15 mouse cellular contexts compared by ENCODE assay signal in the genomic region with DNA sequence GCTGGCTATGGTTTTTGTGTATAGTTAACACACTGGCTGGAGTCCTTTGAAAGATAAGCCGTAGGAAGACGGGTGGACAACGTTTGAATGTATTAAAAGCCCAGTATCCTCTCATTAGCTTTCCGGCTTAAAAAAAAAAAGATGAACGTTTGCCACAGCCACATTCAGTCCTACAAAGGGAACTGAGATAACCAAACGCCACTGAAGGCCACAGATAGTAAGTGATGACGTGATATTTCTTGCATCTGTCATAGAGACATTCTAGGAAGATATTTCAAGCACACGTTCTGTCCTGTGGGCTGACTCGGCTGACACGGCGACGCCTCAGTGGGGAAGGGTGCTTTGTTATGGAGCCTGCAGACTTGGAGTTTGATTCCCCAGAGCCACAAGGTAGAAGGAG. TPM values are rescaled to one million over a fixed set of nuclear protein-coding genes. Genes with fewer than 3 reads are reported as not detected.
A peak's percentile ranks its signal among the peaks of the same experiment; 100 is the strongest.
DNase-seq lines count a peak whose midpoint lies in the region; ATAC-seq and TF ChIP-seq lines count a peak whose summit lies in the region.
"Had no signal": no experiment of that assay in that cellular context is flagged by ENCODE, and none has a peak within 500 bp of the region (broad histone marks: within the 10 kb centered on the region; RNA-seq: fewer than 3 reads in every experiment).

No protein-coding gene starts in this region.

- 2% methylated on average over 12 of the region's 12 CpGs for whole genome bisulfite sequencing in heart, embryonic 14.5 days
- WGBS in liver, embryonic 14.5 days (ENCODE audit: insufficient replicate concordance), result 8% methylated on average over 12 of the region's 12 CpGs

- peak overlapping the region; percentile 6; the same call in 1 of the 2 replicates for H3K4me2 ChIP-seq in heart, embryonic 14.5 days (ENCODE audit: low read length)
- H3K4me2 ChIP-seq in CH12.LX (ENCODE audit: insufficient read depth, low read depth, poor library complexity, severe bottlenecking), result peak overlapping the region; percentile 48
- peak overlapping the region; percentile 55 for H3K4me2 ChIP-seq in liver, embryonic 14.5 days (ENCODE audit: low read depth)
- H3K4me2 ChIP-seq: limb, embryonic 12.5 days; midbrain, embryonic 15.5 days had no signal

- H3K27me3 ChIP-seq in heart, embryonic 14.5 days (ENCODE audit: control insufficient read depth, insufficient read depth, low read length), result no peaks in the 10 kb centered on the region
- no peaks in the 10 kb centered on the region for H3K27me3 ChIP-seq in CH12.LX (replicated peaks)
- no peaks in the 10 kb centered on the region for H3K27me3 ChIP-seq in liver, embryonic 14.5 days (ENCODE audit: control insufficient read depth, insufficient read depth, low read length)
- H3K27me3 ChIP-seq: limb, embryonic 12.5 days; midbrain, embryonic 15.5 days had no signal

- dilution Hi-C loops in CH12.LX (cut with MboI; ENCODE audit: extremely low pct_ligation_motif_present, extremely low pct_unique_long_range_greater_than_20kb, low sequenced_read_pairs), result no loop called here

- intact Hi-C loops in heart, postnatal 36 days (cut with DNase I), result no loop called here

- ATAC-seq in heart, embryonic 14.5 days (ENCODE audit: insufficient number of reproducible peaks, insufficient read depth, low FRiP score, low read depth), result no peak
- peak; percentile 36 for ATAC-seq in liver, embryonic 14.5 days (ENCODE audit: insufficient read depth)
- ATAC-seq: intestine, embryonic 16.5 days; midbrain, embryonic 15.5 days had no signal

- DNase-seq in heart, postnatal 36 days, result no peak
- peak; percentile 84 for DNase-seq in CH12.LX (ENCODE audit: extremely low read depth)
- peak; percentile 73 to 83 (median 75) for DNase-seq in liver, embryonic 14.5 days (ENCODE audit: low read depth in 3 of 3, low spot score in 3 of 3)
- DNase-seq in ovary, adult 18-20 months (ENCODE audit: low spot score), result no peak
- DNase-seq in cerebellum, adult 11 months, result no peak
- DNase-seq in urinary bladder, postnatal 14 days (ENCODE audit: low spot score), result no peak
- DNase-seq: cerebellum, postnatal 10 days; gastrocnemius, postnatal 36 days; thymus, postnatal 25 days had no signal

- H3K79me2 ChIP-seq in CH12.LX (replicated peaks; ENCODE audit: control insufficient read depth, extremely low read depth, insufficient read depth, poor library complexity, severe bottlenecking), result peaks cover 1% of the 10 kb centered on the region; the same call in 1 of the 2 replicates

- in situ Hi-C loops in CH12.LX (cut with MboI; ENCODE audit: low pct_ligation_motif_present, low pct_unique_long_range_greater_than_20kb, low sequenced_read_pairs), result loop anchor here (5.0 to 10.0 kb wide), 3 partner anchors 159 to 327 kb away; no protein-coding TSS in a partner anchor

- H3K9ac ChIP-seq in heart, embryonic 14.5 days (ENCODE audit: low read length), result peak overlapping the region; percentile 41
- peak overlapping the region; percentile 46; the same call in 1 of the 2 replicates for H3K9ac ChIP-seq in CH12.LX (ENCODE audit: insufficient read depth, low read depth)
- H3K9ac ChIP-seq in liver, embryonic 14.5 days (replicated peaks), result peak overlapping the region; percentile 51
- H3K9ac ChIP-seq: limb, embryonic 12.5 days; midbrain, embryonic 15.5 days had no signal

- peaks cover 45 to 59% of the 10 kb centered on the region in 2 experiments for H3K4me1 ChIP-seq in heart, embryonic 14.5 days (ENCODE audit: control insufficient read depth in 2 of 2, insufficient read depth in 2 of 2, low read length in 2 of 2)
- peaks cover 24 to 67% of the 10 kb centered on the region in 2 experiments for H3K4me1 ChIP-seq in CH12.LX (ENCODE audit: control insufficient read depth in 1 of 2, insufficient read depth in 2 of 2)
- H3K4me1 ChIP-seq in bone marrow macrophage, adult 2 months (ENCODE audit: control insufficient read depth, insufficient read depth, low read length), result peaks cover 27% of the 10 kb centered on the region
- peaks cover 42 to 56% of the 10 kb centered on the region in 2 experiments for H3K4me1 ChIP-seq in liver, embryonic 14.5 days (replicated peaks; ENCODE audit: control insufficient read depth in 2 of 2, insufficient read depth in 2 of 2, low read length in 1 of 2)

- H3K4me3 ChIP-seq in heart, embryonic 14.5 days (ENCODE audit: control insufficient read depth in 1 of 2, insufficient read depth in 1 of 2, low read depth in 1 of 2, low read length in 2 of 2), result no peak overlapping the region
- no peak overlapping the region for H3K4me3 ChIP-seq in CH12.LX (replicated peaks in 1 of 3; ENCODE audit: low read depth in 2 of 3, low read length in 2 of 3, poor library complexity in 1 of 3)
- H3K4me3 ChIP-seq in bone marrow macrophage, adult 2 months (ENCODE audit: insufficient read depth, low read length), result no peak overlapping the region
- H3K4me3 ChIP-seq in liver, embryonic 14.5 days (ENCODE audit: insufficient read depth in 1 of 2, low read depth in 2 of 2, low read length in 2 of 2), result no peak overlapping the region
- H3K4me3 ChIP-seq: layer of hippocampus, adult 2 months; limb, embryonic 12.5 days; midbrain, embryonic 15.5 days had no signal

- no peak for TF ChIP-seq CTCF in CH12.LX (conservative IDR thresholded peaks at IDR 0.05 in 1 of 2, IDR thresholded peaks at IDR 0.05 in 1 of 2; ENCODE audit: low read depth in 2 of 2, low read length in 2 of 2)
- no peak for TF ChIP-seq CTCF in bone marrow macrophage, adult 2 months (IDR thresholded peaks at IDR 0.05; ENCODE audit: low read depth, low read length)
- TF ChIP-seq CTCF in liver, embryonic 14.5 days (IDR thresholded peaks at IDR 0.05; ENCODE audit: low read depth), result no peak

- no peaks in the 10 kb centered on the region for H3K9me3 ChIP-seq in heart, embryonic 14.5 days (ENCODE audit: control insufficient read depth, low read length)
- no peaks in the 10 kb centered on the region for H3K9me3 ChIP-seq in CH12.LX (replicated peaks; ENCODE audit: low read length)
- no peaks in the 10 kb centered on the region for H3K9me3 ChIP-seq in liver, embryonic 14.5 days (ENCODE audit: control insufficient read depth, low read length)
- H3K9me3 ChIP-seq: limb, embryonic 12.5 days; midbrain, embryonic 15.5 days had no signal

- TF ChIP-seq EP300 in CH12.LX (IDR thresholded peaks at IDR 0.05; ENCODE audit: low read length), result peak; percentile 94
- peak; percentile 93 for TF ChIP-seq EP300 in liver, embryonic 14.5 days (IDR thresholded peaks at IDR 0.05; ENCODE audit: low read depth)

- TF ChIP-seq RAD21 in CH12.LX (IDR thresholded peaks at IDR 0.05; ENCODE audit: low read depth, low read length), result peak; percentile 8

- H3K36me3 ChIP-seq in heart, embryonic 14.5 days (ENCODE audit: control insufficient read depth, insufficient read depth, low read length), result no peaks in the 10 kb centered on the region
- H3K36me3 ChIP-seq in CH12.LX (replicated peaks in 1 of 2; ENCODE audit: control insufficient read depth in 1 of 2, insufficient read depth in 1 of 2, low read length in 1 of 2), result no peaks in the 10 kb centered on the region
- H3K36me3 ChIP-seq in liver, embryonic 14.5 days (replicated peaks; ENCODE audit: control insufficient read depth, insufficient read depth, low read depth), result no peaks in the 10 kb centered on the region
- H3K36me3 ChIP-seq: limb, embryonic 12.5 days; midbrain, embryonic 15.5 days had no signal

- TF ChIP-seq POLR2A in CH12.LX (IDR thresholded peaks at IDR 0.05; ENCODE audit: low read depth, low read length), result no peak
- no peak for TF ChIP-seq POLR2A in bone marrow macrophage, adult 2 months (IDR thresholded peaks at IDR 0.05; ENCODE audit: borderline replicate concordance, low read depth, low read length)

- peak overlapping the region; percentile 80 to 100 for H3K27ac ChIP-seq in heart, embryonic 14.5 days (replicated peaks in 1 of 2; ENCODE audit: control insufficient read depth in 1 of 2, insufficient read depth in 1 of 2, low read depth in 2 of 2, low read length in 2 of 2)
- peak overlapping the region; percentile 74 for H3K27ac ChIP-seq in CH12.LX (ENCODE audit: insufficient read depth, low read depth)
- peak overlapping the region; percentile 25 for H3K27ac ChIP-seq in bone marrow macrophage, adult 2 months (ENCODE audit: insufficient read depth, low read depth, low read length)
- H3K27ac ChIP-seq in liver, embryonic 14.5 days, result peak overlapping the region; percentile 83
- H3K27ac ChIP-seq: layer of hippocampus, adult 2 months; midbrain, embryonic 15.5 days had no signal

TF ChIP-seq in CH12.LX, 34 proteins besides CTCF, POLR2A, EP300 and RAD21 (continues in another document):
- TF ChIP-seq ZNF384 (IDR thresholded peaks at IDR 0.05; ENCODE audit: low read depth, low read length), result peak; percentile 95
- TF ChIP-seq ELF1 (IDR thresholded peaks at IDR 0.05; ENCODE audit: low read depth, low read length), result no peak
- TF ChIP-seq MAFK (IDR thresholded peaks at IDR 0.05; ENCODE audit: insufficient replicate concordance, low read length), result 0 out of 2 replicates have a peak, but pooled peaks have one; percentile 72
- TF ChIP-seq NRF1 (IDR thresholded peaks at IDR 0.05; ENCODE audit: low read depth, low read length), result no peak; the same call in 1 of the 2 replicates
- no peak for TF ChIP-seq UBTF (IDR thresholded peaks at IDR 0.05; ENCODE audit: low read depth, low read length)
- peak; percentile 75 for TF ChIP-seq TCF12 (IDR thresholded peaks at IDR 0.05; ENCODE audit: low read depth, low read length)
- TF ChIP-seq MXI1 (IDR thresholded peaks at IDR 0.05; ENCODE audit: low read depth, low read length), result peak; percentile 50; the same call in 1 of the 2 replicates
- TF ChIP-seq ZC3H11A (IDR thresholded peaks at IDR 0.05; ENCODE audit: low read depth, low read length), result no peak
- 0 out of 2 replicates have a peak, but pooled peaks have one; percentile 26 for TF ChIP-seq ZMIZ1 (IDR thresholded peaks at IDR 0.05; ENCODE audit: low read depth, low read length)
- TF ChIP-seq MEF2A (IDR thresholded peaks at IDR 0.05; ENCODE audit: borderline replicate concordance, low read depth, low read length), result peak; percentile 96
- TF ChIP-seq CHD1 (IDR thresholded peaks at IDR 0.05; ENCODE audit: low read depth, low read length), result no peak
- no peak for TF ChIP-seq MAZ (IDR thresholded peaks at IDR 0.05; ENCODE audit: low read depth, low read length)
- TF ChIP-seq USF2 (conservative IDR thresholded peaks at IDR 0.05; ENCODE audit: low read depth, low read length), result no peak
- peak; percentile 87 for TF ChIP-seq JUN (IDR thresholded peaks at IDR 0.05; ENCODE audit: insufficient read depth, low read depth, low read length)

RNA-seq across cellular contexts. Expression of a gene that starts 4.4 kb away (rescaled TPM):
- polyA plus RNA-seq in heart, embryonic 14.5 days (2014; fragmentation: Nextera tagmentation; extraction: Ambion mirVana), result 8.1 and 9.1 TPM in 2 replicates
- total RNA-seq in heart, postnatal 36 days (2021), result 10 to 100 TPM; 64.3 to 71.2 TPM
- 20.2 and 28.6 TPM in 2 replicates for total RNA-seq in CH12.LX (2012; rRNA removed)
- total RNA-seq in CH12.LX (2014; rRNA removed), result 30.3 and 31.2 TPM in 2 replicates
- 17.8 and 19.9 TPM in 2 replicates for polyA plus RNA-seq in CH12.LX (2012; ENCODE audit: insufficient read length, low read depth)
- 163 and 167 TPM in 2 replicates for polyA plus RNA-seq in bone marrow macrophage, adult 2 months (2012; ENCODE audit: insufficient read depth, insufficient read length, missing spikeins)
- 10.9 and 11.5 TPM in 2 replicates for polyA plus RNA-seq in liver, embryonic 14.5 days (2012; rRNA removed)
- polyA plus RNA-seq in liver, embryonic 14.5 days (2014; fragmentation: Nextera tagmentation; extraction: Ambion mirVana), result 2.8 and 3.2 TPM in 2 replicates

Comparison
In these comparisons a context has a peak if more than half of its experiments do, and no peak if none do; other contexts are left out.
1. H3K27ac ChIP-seq: peak in every context shown above with its lines; median percentile 90 in heart, embryonic 14.5 days; 83 in liver, embryonic 14.5 days; 74 in CH12.LX; 25 in bone marrow macrophage, adult 2 months.
2. DNase-seq: peak in CH12.LX (single experiment) and liver, embryonic 14.5 days (3 of 3); none in heart, postnatal 36 days (0 of 2), ovary, adult 18-20 months (single experiment), cerebellum, adult 11 months (single experiment) and urinary bladder, postnatal 14 days (single experiment).
3. Peak in every context shown above with its lines, with median percentiles within 50 percentile points of each other: H3K4me2 ChIP-seq and H3K9ac ChIP-seq.